8 mouse cellular contexts compared by ENCODE assay signal in genomic region chr17:65771951-65772934, GRCm38 (mm10). TPM values are rescaled to one million over a fixed set of nuclear protein-coding genes. Genes with fewer than 3 reads are reported as not detected.
A peak's percentile ranks its signal among the peaks of the same experiment; 100 is the strongest.
DNase-seq lines count a peak whose midpoint lies in the region; ATAC-seq lines count a peak whose summit lies in the region.

Rab31 (minus strand) TSS chr17:65772752.

- peak within 1 kb of the TSS; percentile 72 for H3K27ac ChIP-seq in hindbrain, embryonic 13.5 days

- no peaks in the 10 kb centered on the region for H3K36me3 ChIP-seq in hindbrain, embryonic 13.5 days

- H3K4me3 ChIP-seq in hindbrain, embryonic 13.5 days, result peak within 1 kb of the TSS; percentile 67

- peak within 1 kb of the TSS; percentile 72 for H3K4me2 ChIP-seq in hindbrain, embryonic 13.5 days

- peaks cover 54% of the 10 kb centered on the region for H3K4me1 ChIP-seq in hindbrain, embryonic 13.5 days (replicated peaks)

- H3K27me3 ChIP-seq in hindbrain, embryonic 13.5 days, result no peaks in the 10 kb centered on the region

- ATAC-seq in hindbrain, embryonic 13.5 days (ENCODE audit: low FRiP score), result peak; percentile 73

- under 1% methylated on average over 73 of the region's 75 CpGs for WGBS in hindbrain, embryonic 13.5 days

- H3K9me3 ChIP-seq in hindbrain, embryonic 13.5 days, result no peaks in the 10 kb centered on the region

- peak; percentile 62 for DNase-seq in ZHBTc4 (ENCODE audit: low read depth, low spot score)
- DNase-seq in cerebellum, postnatal 4 days (ENCODE audit: low spot score in 2 of 2), result peak; percentile 61 to 72
- DNase-seq in gastrocnemius, adult 18-20 months (ENCODE audit: low spot score), result peak; percentile 89
- peak; percentile 51 to 58 for DNase-seq in layer of hippocampus, postnatal 25 days (ENCODE audit: extremely low spot score in 1 of 2, low spot score in 1 of 2)
- DNase-seq in lung, postnatal 10 days, result peak; percentile 93
- peak; percentile 69 for DNase-seq in ovary, postnatal 14 days (ENCODE audit: low spot score)
- peak; percentile 81 for DNase-seq in urinary bladder, adult 2 months (ENCODE audit: low spot score)

- H3K9ac ChIP-seq in hindbrain, embryonic 13.5 days, result peak within 1 kb of the TSS; percentile 94

RNA-seq across cellular contexts. Expression of gene Rab31, which starts in this region (rescaled TPM):
- 1 to 10 TPM; 4.6 to 5.1 TPM for total RNA-seq in gastrocnemius, adult 18-20 months (2021)
- 73.0 and 74.0 TPM in 2 replicates for polyA plus RNA-seq in hindbrain, embryonic 13.5 days (2015; fragmentation: Nextera tagmentation; extraction: Ambion mirVana)
- 10 to 100 TPM; 55.7 to 59.0 TPM for total RNA-seq in layer of hippocampus, postnatal 25 days (2021)
- polyA plus RNA-seq in urinary bladder, adult 2 months (2012; rRNA removed), result 34.2 and 35.0 TPM in 2 replicates

Comparison
In these comparisons a context has a peak if more than half of its experiments do, and no peak if none do; other contexts are left out.
1. Peak in every context shown above with its lines: DNase-seq, ATAC-seq, H3K4me3 ChIP-seq and H3K27ac ChIP-seq.
2. RNA of gene Rab31 (total RNA-seq): 55.7 to 59.0 TPM in layer of hippocampus, postnatal 25 days; 4.6 to 5.1 TPM in gastrocnemius, adult 18-20 months; every median in the first group is over 4 times any median in the second.